Comparison of ENCODE assay signal across 23 mouse cellular contexts in the genomic region with DNA sequence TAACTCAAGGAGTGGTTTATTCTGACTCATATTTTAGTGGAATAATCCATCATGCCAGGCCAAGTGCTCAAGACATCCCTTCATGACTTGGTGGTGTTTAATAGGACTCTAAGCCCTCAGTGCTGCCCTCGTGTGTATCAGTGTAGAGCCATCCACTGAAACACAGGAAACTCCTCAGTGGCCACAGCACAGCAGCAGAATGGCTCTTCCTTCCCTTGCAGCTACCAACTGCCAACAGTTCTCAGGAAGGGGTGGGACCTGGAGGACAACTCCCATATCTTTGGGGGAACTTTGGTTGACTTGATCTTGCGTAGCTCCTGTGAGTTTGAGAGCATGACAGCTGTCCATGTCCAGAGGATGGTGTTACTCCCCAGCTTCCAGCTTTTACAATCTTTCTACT. TPM values are rescaled to one million over a fixed set of nuclear protein-coding genes. Genes with fewer than 3 reads are reported as not detected.
A peak's percentile ranks its signal among the peaks of the same experiment; 100 is the strongest.
DNase-seq lines count a peak whose midpoint lies in the region; ATAC-seq lines count a peak whose summit lies in the region.
"Had no signal": no experiment of that assay in that cellular context is flagged by ENCODE, and none has a peak within 500 bp of the region (broad histone marks: within the 10 kb centered on the region; RNA-seq: fewer than 3 reads in every experiment).

No protein-coding gene starts in this region.

- intact Hi-C loops in left cerebral cortex, postnatal 14 days (cut with DNase I): no loop called here

- ATAC-seq in megakaryocyte progenitor cell, adult 5-6 weeks (replicated peaks; ENCODE audit: poor library complexity): peak; percentile 86
- ATAC-seq: hindbrain, embryonic 16.5 days; intestine, embryonic 15.5 days had no signal

- peak; percentile 29 for DNase-seq in kidney, adult 9 months
- no peak for DNase-seq in kidney, postnatal 10 days
- DNase-seq in 3T3-L1 (ENCODE audit: low read depth, low spot score) (peak; percentile 66), ZHBTc4 (ENCODE audit: low read depth, low spot score) (peak; percentile 21)
- no peak for DNase-seq in adrenal gland, postnatal 4 days (ENCODE audit: low spot score in 2 of 2)
- no peak for DNase-seq in left cerebral cortex, postnatal 14 days (ENCODE audit: low spot score in 2 of 2)
- DNase-seq: cerebellum, adult 18-20 months; cerebellum, postnatal 14 days; gastrocnemius, postnatal 36 days; heart, postnatal 4 days; kidney, postnatal 14 days; liver, embryonic 13.5 days; lung, postnatal 4 days; thymus, adult 18-20 months; thymus, postnatal 4 days had no signal

RNA-seq across cellular contexts. Expression of gene Rnf6, which starts 17.4 kb away (rescaled TPM):
- total RNA-seq in megakaryocyte progenitor cell, adult 5-6 weeks (2015): 17.9 and 18.7 TPM in 2 replicates
- total RNA-seq in megakaryocyte progenitor cell, adult 5-6 weeks (2017): 40.3 and 42.0 TPM in 2 replicates
- total RNA-seq in adrenal gland, postnatal 4 days (2021): 10 to 100 TPM; 55.8 to 58.8 TPM
- total RNA-seq in left cerebral cortex, postnatal 14 days (2021): 10 to 100 TPM; 51.5 to 55.7 TPM

RNA-seq across cellular contexts. Expression of gene 1700001J03Rik, which starts 18.8 kb away (rescaled TPM):
- 0.51 and 0.79 TPM in 2 replicates for total RNA-seq in megakaryocyte progenitor cell, adult 5-6 weeks (2015)
- total RNA-seq in megakaryocyte progenitor cell, adult 5-6 weeks (2017): not detected in 2 replicates
- total RNA-seq in adrenal gland, postnatal 4 days (2021): 1 to 10 TPM; 1.7 to 3.8 TPM
- total RNA-seq in left cerebral cortex, postnatal 14 days (2021): 1 to 10 TPM in 1 of 2 experiments, under 1 TPM in 1; 0.44 to 1.1 TPM
- total RNA-seq: midbrain, postnatal 0 days had no signal

RNA-seq across cellular contexts. Expression of gene Cdk8, which starts 27.1 kb away (rescaled TPM):
- total RNA-seq in megakaryocyte progenitor cell, adult 5-6 weeks (2015): 53.2 and 55.4 TPM in 2 replicates
- 41.0 and 50.5 TPM in 2 replicates for total RNA-seq in megakaryocyte progenitor cell, adult 5-6 weeks (2017)
- total RNA-seq in adrenal gland, postnatal 4 days (2021): 10 to 100 TPM; 73.2 to 76.9 TPM
- 10 to 100 TPM; 42.2 to 45.8 TPM for total RNA-seq in left cerebral cortex, postnatal 14 days (2021)

RNA-seq across cellular contexts. Expression of gene Gm6309, which starts 33.4 kb away (rescaled TPM):
- not detected in 2 replicates for total RNA-seq in megakaryocyte progenitor cell, adult 5-6 weeks (2015)
- total RNA-seq in megakaryocyte progenitor cell, adult 5-6 weeks (2017): not detected in 2 replicates
- total RNA-seq in adrenal gland, postnatal 4 days (2021): not detected
- not detected for total RNA-seq in left cerebral cortex, postnatal 14 days (2021)
- total RNA-seq: adrenal gland, adult 18-20 months; gastrocnemius, adult 18-20 months; gastrocnemius, postnatal 36 days; heart, postnatal 4 days; layer of hippocampus, adult 8-10 months; left cerebral cortex, postnatal 25 days; midbrain, postnatal 0 days had no signal

RNA-seq across cellular contexts. Expression of gene Gm5565, which starts 43.6 kb away (rescaled TPM):
- not detected in 2 replicates for total RNA-seq in megakaryocyte progenitor cell, adult 5-6 weeks (2015)
- not detected in 2 replicates for total RNA-seq in megakaryocyte progenitor cell, adult 5-6 weeks (2017)
- not detected for total RNA-seq in adrenal gland, postnatal 4 days (2021)
- not detected for total RNA-seq in left cerebral cortex, postnatal 14 days (2021)
- total RNA-seq: adrenal gland, adult 18-20 months; gastrocnemius, adult 18-20 months; gastrocnemius, postnatal 36 days; heart, postnatal 4 days; layer of hippocampus, adult 8-10 months; left cerebral cortex, postnatal 25 days; midbrain, postnatal 0 days had no signal

Comparison
In these comparisons a context has a peak if more than half of its experiments do, and no peak if none do; other contexts are left out.
1. DNase-seq: peak in kidney, adult 9 months (single experiment), 3T3-L1 (single experiment) and ZHBTc4 (single experiment); none in kidney, postnatal 10 days (single experiment), adrenal gland, postnatal 4 days (0 of 2) and left cerebral cortex, postnatal 14 days (0 of 2).